20 mouse cellular contexts compared by ENCODE assay signal in the genomic region with DNA sequence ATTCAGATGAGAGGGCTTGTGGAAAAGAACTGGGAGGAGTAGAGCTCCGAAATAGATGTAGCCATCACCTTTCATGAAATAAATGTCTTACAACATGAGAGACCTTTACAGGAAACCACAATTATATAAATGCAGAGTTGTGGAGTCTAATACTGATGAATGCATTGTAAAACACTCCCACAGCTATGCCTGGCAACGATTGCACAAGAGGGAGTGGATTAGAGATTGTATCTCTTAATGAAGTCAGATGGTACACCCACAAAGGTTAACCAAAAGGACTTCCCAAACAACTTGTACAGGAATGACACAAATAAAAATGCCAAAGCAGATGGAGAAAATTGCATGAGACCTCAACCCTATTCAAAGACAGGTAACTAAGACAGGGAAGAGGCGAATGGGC.
DNase-seq lines count a peak whose midpoint lies in the region; TF ChIP-seq lines count a peak whose summit lies in the region.
"Had no signal": no experiment of that assay in that cellular context is flagged by ENCODE, and none has a peak within 500 bp of the region (broad histone marks: within the 10 kb centered on the region; RNA-seq: fewer than 3 reads in every experiment).

No protein-coding gene starts in this region.

- TF ChIP-seq POLR2A in myocyte (IDR thresholded peaks at IDR 0.05; ENCODE audit: insufficient read length, low read depth) = no peak

- no peaks in the 10 kb centered on the region for H3K79me2 ChIP-seq in myocyte (ENCODE audit: control insufficient read depth, insufficient read depth)

- no peak overlapping the region for H3K4me3 ChIP-seq in myocyte
- H3K4me3 ChIP-seq: embryonic facial prominence, embryonic 10.5 days; embryonic facial prominence, embryonic 12.5 days; forebrain, embryonic 10.5 days; forebrain, embryonic 12.5 days had no signal

- no peaks in the 10 kb centered on the region for H3K36me3 ChIP-seq in myocyte (ENCODE audit: control insufficient read depth, insufficient read depth)
- H3K36me3 ChIP-seq: embryonic facial prominence, embryonic 10.5 days; embryonic facial prominence, embryonic 12.5 days; forebrain, embryonic 10.5 days; forebrain, embryonic 12.5 days; G1E had no signal

- no peak overlapping the region for H3ac ChIP-seq in myocyte (ENCODE audit: control insufficient read depth, insufficient read length)

- no peaks in the 10 kb centered on the region for H3K27me3 ChIP-seq in myocyte (ENCODE audit: control insufficient read depth, insufficient read depth, insufficient read length)
- H3K27me3 ChIP-seq: CH12.LX; embryonic facial prominence, embryonic 12.5 days; forebrain, embryonic 12.5 days; Patski had no signal

- H3K4me2 ChIP-seq in myocyte (ENCODE audit: low read depth) = no peak overlapping the region
- H3K4me2 ChIP-seq: embryonic facial prominence, embryonic 12.5 days; forebrain, embryonic 12.5 days had no signal

- intact Hi-C loops in gastrocnemius, postnatal 14 days (cut with DNase I; ENCODE audit: low total_unique reads) = no loop called here

- DNase-seq in 416B (ENCODE audit: low read depth) = peak; percentile 65
- peak; percentile 11 for DNase-seq in fat pad, adult 2 months (ENCODE audit: extremely low read depth, low read depth, low spot score)
- DNase-seq in retina, postnatal 1 day = no peak
- no peak for DNase-seq in gastrocnemius, postnatal 14 days
- DNase-seq: adrenal gland, adult 8-10 months; adrenal gland, postnatal 14 days; adrenal gland, postnatal 36 days; cerebellum, adult 11-12 months; cerebellum, adult 2 months; cerebellum, adult 9-10 months; cerebellum, postnatal 10 days; cerebellum, postnatal 25 days had no signal

TF ChIP-seq in myocyte, 11 proteins besides CTCF, POLR2A, EP300 and RAD21:
- TF ChIP-seq CEBPB (IDR thresholded peaks at IDR 0.05; ENCODE audit: insufficient read depth, poor library complexity, severe bottlenecking) (peak; percentile 74; the same call in 1 of the 2 replicates), MYOG (IDR thresholded peaks at IDR 0.05; ENCODE audit: control insufficient read depth in 1 of 3, insufficient read depth in 1 of 3, insufficient read length in 2 of 3, low read depth in 2 of 3) (no peak)
TF ChIP-seq in myocyte: peak in this region for 1.

Comparison
In these comparisons a context has a peak if more than half of its experiments do, and no peak if none do; other contexts are left out.
1. DNase-seq: peak in 416B (single experiment) and fat pad, adult 2 months (single experiment); none in retina, postnatal 1 day (single experiment) and gastrocnemius, postnatal 14 days (single experiment).